Mouse (Mus musculus) liver, postnatal 0 days (tissue): ENCODE measurements around the gene Pou2af1. TPM values are rescaled to one million over a fixed set of nuclear protein-coding genes. Genes with fewer than 3 reads are reported as not detected.

Source experiments
- ATAC-seq: fragments of 200-750 bp; cut with Nextera tagmentation; 2 replicates; pipeline ENCODE4 v1.8.0; 2017; ENCODE audit warnings: mild to moderate bottlenecking, moderate library complexity
- DNase-seq: peaks from one replicate; pipeline ENCODE4 v3.0.0-alpha.2; 2016
- H3K27ac ChIP-seq: fragments of 300-500 bp; sonication (generic); 2 replicates; pipeline ENCODE4 v1.5.1; 2014; ENCODE audit warnings: antibody characterized with exemption, moderate library complexity, mild to moderate bottlenecking, low read depth
- H3K27me3 ChIP-seq: fragments of 300-500 bp; sonication (generic); 2 replicates; pipeline ENCODE4 v1.6.1; 2014; ENCODE audit warnings: low read length, control low read depth, mixed read lengths; ENCODE audit not compliant: insufficient read depth
- H3K36me3 ChIP-seq: fragments of 300-500 bp; sonication (generic); replicated peaks from 2 replicates; pipeline ENCODE4 v1.6.1; 2014; ENCODE audit warnings: mild to moderate bottlenecking, control low read depth, low read length, moderate library complexity, mixed read lengths; ENCODE audit not compliant: insufficient read depth
- H3K4me1 ChIP-seq: fragments of 300-500 bp; sonication (generic); 2 replicates; pipeline ENCODE4 v1.6.1; 2014; ENCODE audit warnings: antibody characterized with exemption, mild to moderate bottlenecking, control low read depth; ENCODE audit not compliant: insufficient read depth
- H3K4me2 ChIP-seq: fragments of 300-500 bp; sonication (generic); 2 replicates; pipeline ENCODE4 v1.6.1; 2014; ENCODE audit warnings: low read depth, mild to moderate bottlenecking, low read length, moderate library complexity, mixed read lengths
- H3K4me3 ChIP-seq: fragments of 300-500 bp; sonication (generic); 2 replicates; pipeline ENCODE4 v1.5.1; 2014; ENCODE audit warnings: low read depth, low read length
- H3K9ac ChIP-seq: fragments of 300-500 bp; sonication (generic); replicated peaks from 2 replicates; pipeline ENCODE4 v1.6.1; 2014; ENCODE audit warnings: mild to moderate bottlenecking, moderate library complexity
- H3K9me3 ChIP-seq: fragments of 300-500 bp; sonication (generic); 2 replicates; pipeline ENCODE4 v1.6.1; 2016; ENCODE audit warnings: mild to moderate bottlenecking, control low read depth, low read length, mixed read lengths
- CTCF ChIP-seq: sonication (generic); IDR thresholded peaks from 2 replicates; pipeline ENCODE4 v1.5.1; 2016; ENCODE audit warnings: antibody characterized with exemption, low read depth
- EP300 ChIP-seq: IDR thresholded peaks from 2 replicates; pipeline ENCODE4 v1.6.1; 2016; ENCODE audit warnings: antibody characterized with exemption, low read depth, mild to moderate bottlenecking
- WGBS: fragments of 180-500 bp; shearing (Covaris S2); extraction: QIAGEN DNeasy Blood & Tissue Kit; methylation state at CpG from one replicate; pipeline ENCODE4 v1.1.7; 2014; ENCODE audit not compliant: insufficient replicate concordance; 5-methylcytosine and 5-hydroxymethylcytosine counted together
- polyA plus RNA-seq: library from polyadenylated mRNA; unstranded; fragments of >200 nt; fragmentation: Nextera tagmentation; extraction: Ambion mirVana; gene quantifications from 2 replicates; pipeline ENCODE4 v1.2.1, GENCODE M21; 2015

Pou2af1 gene
- polyA plus RNA-seq, result 7.6 and 8.4 TPM in 2 replicates

DNA sequence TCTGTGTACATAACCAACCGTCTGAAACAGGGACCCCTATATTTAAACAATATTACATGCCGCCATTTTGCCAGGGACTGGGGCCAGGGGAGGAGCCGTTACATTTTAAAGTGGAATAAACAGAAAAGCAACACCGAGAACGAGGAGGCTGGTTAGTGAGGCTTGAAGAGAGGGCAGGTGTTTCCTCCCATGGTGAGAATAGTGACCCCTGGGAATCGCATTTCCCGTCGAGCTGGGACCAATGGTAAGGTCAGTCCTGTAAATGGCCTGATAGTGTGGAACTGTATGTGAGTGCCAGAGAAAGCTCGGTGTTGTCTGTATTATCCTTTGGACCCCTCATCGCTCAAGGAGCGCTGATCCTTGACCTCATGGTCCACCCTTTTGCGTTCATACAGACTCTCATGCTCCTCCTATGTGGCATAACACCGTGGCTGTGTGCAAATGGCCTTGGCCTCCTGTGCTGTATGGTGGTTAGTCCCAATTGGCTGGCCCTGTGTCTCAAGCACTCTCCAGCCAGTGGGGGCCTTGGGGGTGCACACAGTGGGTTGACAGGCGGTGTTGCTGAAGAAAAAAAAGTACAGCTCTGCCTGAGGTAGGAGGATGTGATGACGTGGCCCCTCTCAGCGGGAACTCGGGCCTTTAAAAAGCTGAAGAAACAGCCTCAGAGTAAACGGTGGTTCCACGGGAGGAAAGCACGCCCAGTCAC, at the start of gene Pou2af1:
TSS of gene Pou2af1 (plus strand) at position 686 of the 706 bp plus-strand sequence.
- WGBS, result 67% methylated on average over 20 of the region's 20 CpGs
- peak within 1 kb of the TSS; percentile 78 for H3K27ac ChIP-seq
- H3K4me1 ChIP-seq, result no peaks in the 10 kb centered on the region
- no peak for TF ChIP-seq CTCF
- peak; percentile 47 for TF ChIP-seq EP300
- H3K27me3 ChIP-seq, result no peaks in the 10 kb centered on the region
- no peaks in the 10 kb centered on the region for H3K36me3 ChIP-seq
- ATAC-seq (peak; percentile 83), DNase-seq (peak; percentile 46)
- H3K4me3 ChIP-seq, result peak within 1 kb of the TSS; percentile 28
- peak within 1 kb of the TSS; percentile 35 for H3K9ac ChIP-seq
- no peaks in the 10 kb centered on the region for H3K9me3 ChIP-seq
- H3K4me2 ChIP-seq, result no peak within 1 kb of the TSS

DNA sequence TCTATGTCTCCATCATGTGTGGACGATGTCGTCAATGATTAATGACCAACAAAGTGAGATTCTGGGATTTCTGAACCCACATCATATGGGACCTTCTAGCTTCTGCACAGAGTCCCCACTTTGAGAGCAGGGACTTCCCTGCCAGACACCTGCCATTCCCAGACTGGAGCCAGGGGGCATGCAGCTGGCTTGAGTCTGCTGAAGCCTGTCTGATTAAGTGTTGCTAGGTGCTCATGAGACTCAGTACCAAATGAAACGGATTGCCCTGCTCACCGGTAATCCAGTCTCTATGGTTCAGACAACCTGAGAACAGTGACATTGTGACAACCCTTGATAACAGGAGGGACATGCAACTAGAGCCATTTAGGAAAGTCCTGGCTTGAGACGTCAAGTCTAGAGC, 49.5 kb upstream of the Pou2af1 start:
- TF ChIP-seq EP300, result no peak
- peak; percentile 21; the same call in 1 of the 2 replicates for TF ChIP-seq CTCF
- H3K4me3 ChIP-seq, result no peak overlapping the region
- no peaks in the 10 kb centered on the region for H3K4me1 ChIP-seq
- WGBS, result 69% methylated on average over 5 of the region's 5 CpGs
- no peaks in the 10 kb centered on the region for H3K27me3 ChIP-seq
- no peaks in the 10 kb centered on the region for H3K36me3 ChIP-seq
- H3K9me3 ChIP-seq, result no peaks in the 10 kb centered on the region
- H3K27ac ChIP-seq, result no peak overlapping the region
- no peak overlapping the region for H3K9ac ChIP-seq
- DNase-seq, result no peak
- no peak for ATAC-seq
- no peak overlapping the region for H3K4me2 ChIP-seq

DNA sequence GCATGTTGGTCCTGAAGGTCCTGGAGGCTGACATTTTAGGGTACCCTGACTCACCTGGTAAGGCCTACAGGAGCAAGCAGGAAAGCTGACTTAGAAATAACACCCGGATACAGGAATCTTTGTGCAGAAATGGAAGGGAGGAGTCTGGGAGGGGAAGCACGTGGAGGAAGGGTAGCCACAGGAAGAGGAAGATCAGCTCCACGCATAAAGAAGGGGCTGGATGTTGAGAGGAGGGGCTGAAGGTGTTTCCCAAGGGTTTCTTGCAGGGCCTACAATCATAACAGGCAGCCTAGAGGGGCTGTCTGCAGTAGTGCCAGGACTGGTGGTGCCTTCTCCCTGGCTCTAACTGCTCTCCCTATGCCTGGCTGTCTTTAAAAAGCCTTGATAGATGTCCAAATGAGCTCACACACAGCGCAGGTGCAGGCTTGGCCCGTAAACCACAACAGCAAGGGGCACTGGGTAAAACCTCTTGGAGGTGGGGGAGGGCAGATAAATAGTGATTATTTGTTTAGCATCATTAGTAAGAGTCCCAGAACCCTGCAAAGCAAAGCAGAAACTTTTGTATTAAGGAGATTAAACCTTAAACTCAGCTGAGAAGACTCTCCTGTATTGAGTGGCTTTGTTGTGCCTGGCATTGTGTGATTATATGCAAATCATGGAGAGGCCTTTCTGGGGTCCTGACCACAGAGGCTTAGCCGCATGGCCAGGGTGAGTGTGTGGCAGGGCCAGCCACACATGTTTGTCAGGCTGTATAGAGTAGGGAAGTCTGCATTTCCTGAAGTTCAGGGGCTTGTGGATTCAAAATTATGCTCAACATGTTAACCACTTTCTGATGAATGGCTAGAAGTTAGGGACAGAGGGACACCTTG, 48.0 kb upstream of the Pou2af1 start, which contains the start of gene Gm32742:
TSS of gene Gm32742 (minus strand) at position 206 of the 869 bp plus-strand sequence.
- ATAC-seq (no peak), DNase-seq (no peak)
- Histone ChIP-seq H3K9me3 (no peaks in the 10 kb centered on the region), H3K27ac (0 out of 2 replicates have a peak within 1 kb of the TSS, but pooled peaks have one; percentile 11), H3K4me1 (no peaks in the 10 kb centered on the region), H3K36me3 (no peaks in the 10 kb centered on the region), H3K9ac (no peak within 1 kb of the TSS), H3K4me2 (no peak within 1 kb of the TSS), H3K4me3 (no peak within 1 kb of the TSS), H3K27me3 (no peaks in the 10 kb centered on the region)
- WGBS, result 19% methylated on average over 6 of the region's 6 CpGs
- TF ChIP-seq EP300 (peak; percentile 19; the same call in 1 of the 2 replicates), CTCF (no peak)

DNA sequence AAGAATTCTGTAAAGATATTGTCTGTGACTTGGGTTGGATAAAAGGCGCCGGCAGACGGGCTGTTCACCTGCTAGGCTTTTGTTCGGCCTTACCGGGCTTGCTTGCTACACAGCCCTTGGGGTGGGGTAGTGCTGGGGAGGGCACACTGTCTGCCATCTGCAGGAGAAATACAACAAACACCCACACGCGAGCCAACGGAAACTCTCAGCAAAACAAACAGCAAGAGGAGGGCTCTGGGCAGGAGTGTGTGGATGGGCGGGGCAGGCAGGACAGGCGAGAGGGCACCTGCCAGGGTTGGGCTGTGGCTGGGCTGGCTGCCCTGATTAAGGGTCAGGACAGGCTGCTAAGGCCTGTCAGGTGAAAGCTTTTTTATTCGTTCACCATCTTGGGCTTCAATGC, 45.6 kb upstream of the Pou2af1 start:
- Histone ChIP-seq H3K27me3 (no peaks in the 10 kb centered on the region), H3K4me3 (no peak overlapping the region), H3K36me3 (no peaks in the 10 kb centered on the region), H3K4me2 (no peak overlapping the region), H3K27ac (no peak overlapping the region), H3K9ac (no peak overlapping the region), H3K9me3 (no peaks in the 10 kb centered on the region), H3K4me1 (no peaks in the 10 kb centered on the region)
- WGBS, result 56% methylated on average over 11 of the region's 11 CpGs
- no peak for TF ChIP-seq EP300
- TF ChIP-seq CTCF, result no peak
- ATAC-seq (peak; percentile 74), DNase-seq (peak; percentile 57)

DNA sequence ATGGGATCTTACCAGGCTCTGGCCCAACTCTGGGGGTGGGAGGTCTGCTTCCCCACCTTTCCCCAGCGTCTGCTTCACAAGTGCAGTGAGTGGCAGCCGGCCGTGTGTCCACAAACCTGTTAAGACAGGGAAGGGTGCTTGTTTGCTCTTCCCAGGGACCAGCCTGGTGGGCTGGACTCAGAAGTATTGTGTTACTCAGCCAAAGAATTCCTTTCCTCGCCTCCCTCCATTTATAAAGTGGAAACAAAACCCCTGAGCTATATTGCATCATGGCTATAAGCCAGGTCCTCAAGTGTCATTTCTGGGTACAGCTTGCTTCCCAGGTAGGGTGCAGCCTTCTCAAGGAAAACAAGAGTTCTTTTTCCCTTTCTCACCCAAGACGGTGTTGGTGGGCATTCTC, 44.8 kb upstream of the Pou2af1 start:
- Histone ChIP-seq H3K4me1 (no peaks in the 10 kb centered on the region), H3K36me3 (no peaks in the 10 kb centered on the region), H3K4me2 (no peak overlapping the region), H3K27me3 (no peaks in the 10 kb centered on the region), H3K4me3 (no peak overlapping the region), H3K9me3 (no peaks in the 10 kb centered on the region), H3K9ac (no peak overlapping the region), H3K27ac (no peak overlapping the region)
- no peak for TF ChIP-seq CTCF
- DNase-seq, result no peak
- WGBS, result 65% methylated on average over 5 of the region's 5 CpGs
- no peak for ATAC-seq

DNA sequence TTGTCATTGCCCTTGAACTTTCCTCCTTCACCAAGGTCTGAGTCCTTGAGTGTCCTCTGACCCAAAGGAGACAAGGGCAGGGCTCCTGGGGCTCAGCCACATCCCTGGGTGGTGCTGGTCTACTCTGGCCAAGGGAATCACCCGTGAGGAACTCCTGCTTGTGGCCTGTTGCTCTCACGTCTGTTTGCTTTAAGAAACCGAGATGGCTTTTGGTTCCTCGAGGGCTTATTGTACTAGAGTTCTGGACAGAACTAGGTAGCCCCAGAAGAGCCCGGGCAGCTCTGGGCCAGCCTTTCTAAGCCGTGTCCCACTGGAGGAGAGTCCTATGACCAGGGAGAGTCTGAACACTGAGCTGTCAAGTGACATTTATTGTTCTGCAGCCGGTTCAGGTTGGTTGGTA, 44.4 kb upstream of the Pou2af1 start:
- H3K27me3 ChIP-seq, result no peaks in the 10 kb centered on the region
- H3K4me1 ChIP-seq, result no peaks in the 10 kb centered on the region
- H3K4me2 ChIP-seq, result no peak overlapping the region
- H3K27ac ChIP-seq, result no peak overlapping the region
- H3K36me3 ChIP-seq, result no peaks in the 10 kb centered on the region
- no peaks in the 10 kb centered on the region for H3K9me3 ChIP-seq
- DNase-seq, result no peak
- WGBS, result 78% methylated on average over 7 of the region's 7 CpGs
- no peak for ATAC-seq
- no peak overlapping the region for H3K9ac ChIP-seq
- no peak overlapping the region for H3K4me3 ChIP-seq
- TF ChIP-seq CTCF (no peak), EP300 (no peak)
